Mouse (Mus musculus) cerebellum, adult 11 months (tissue): ENCODE results near the gene Fat3.

ENCODE experiments used
- DNase-seq: peaks from one replicate; pipeline ENCODE4 v3.0.0; 2022

The Fat3 gene

GRCm38 (mm10) chr9:15937837-15938514, 563.1 kb downstream of the Fat3 start:
- DNase-seq: no peak

- DNase-seq: no peak
Observed at GRCm38 (mm10) chr9:15930928-15931443, 570.1 kb downstream of the Fat3 start.

DNA sequence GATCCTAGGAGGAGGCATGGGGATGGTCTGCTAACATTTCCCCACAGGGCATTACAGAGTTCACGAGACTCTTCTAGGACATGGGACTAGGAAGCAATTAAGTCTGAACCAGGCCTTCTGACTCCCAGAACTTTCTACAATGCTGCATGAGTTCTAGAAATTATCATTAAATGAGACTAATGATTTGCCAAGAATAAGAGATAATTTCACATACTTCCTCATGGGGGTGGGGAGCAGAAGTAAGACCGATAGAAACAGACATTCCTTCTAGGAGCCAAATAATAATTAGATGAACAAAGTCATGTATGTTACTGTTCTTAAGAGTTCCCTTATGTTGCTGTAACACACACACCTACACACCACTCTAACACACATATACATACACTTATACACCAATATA, 572.8 kb downstream of the Fat3 start:
- no peak for DNase-seq

DNA sequence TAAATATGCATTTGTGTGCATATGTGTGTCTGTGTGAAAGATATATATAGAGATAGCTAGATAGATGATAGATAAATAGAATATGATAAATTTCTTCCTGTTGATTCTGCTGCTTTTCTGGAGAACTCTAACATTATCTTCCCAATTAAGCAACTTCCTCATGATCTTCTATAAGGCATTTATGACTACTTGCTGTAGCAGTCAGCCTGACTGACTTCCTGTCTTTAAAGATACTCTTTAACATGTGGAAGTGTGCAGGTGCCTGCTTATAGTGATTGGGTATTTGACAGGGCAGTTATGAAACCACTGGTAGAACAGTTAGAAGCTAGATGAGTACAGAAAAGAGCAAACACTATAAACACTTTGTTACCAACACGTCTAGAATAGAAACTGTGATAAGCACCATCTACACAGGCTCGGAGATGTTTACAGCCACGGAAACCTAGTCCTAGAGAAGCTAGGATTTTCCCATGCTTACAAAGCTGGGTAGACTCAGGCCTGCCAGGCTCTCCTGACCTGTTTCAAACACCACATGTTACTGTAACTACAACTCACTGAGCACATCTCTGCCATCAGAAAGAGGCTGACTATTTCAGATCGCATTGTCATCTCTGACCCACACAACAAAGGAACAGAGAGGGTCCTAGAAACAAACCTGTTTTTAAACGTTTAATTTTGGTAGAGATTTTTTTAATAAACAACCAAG, 573.6 kb downstream of the Fat3 start:
- DNase-seq: no peak

- no peak for DNase-seq
Observed at GRCm38 (mm10) chr9:15925237-15925636, 575.8 kb downstream of the Fat3 start.

- DNase-seq: no peak
Observed at GRCm38 (mm10) chr9:15920271-15920670, 580.8 kb downstream of the Fat3 start.

GRCm38 (mm10) chr9:15919373-15920005, 581.6 kb downstream of the Fat3 start:
- no peak for DNase-seq

- DNase-seq: no peak
Observed at GRCm38 (mm10) chr9:15916600-15916999, 584.5 kb downstream of the Fat3 start.

- no peak for DNase-seq
Observed at GRCm38 (mm10) chr9:15912735-15913134, 588.4 kb downstream of the Fat3 start.

DNA sequence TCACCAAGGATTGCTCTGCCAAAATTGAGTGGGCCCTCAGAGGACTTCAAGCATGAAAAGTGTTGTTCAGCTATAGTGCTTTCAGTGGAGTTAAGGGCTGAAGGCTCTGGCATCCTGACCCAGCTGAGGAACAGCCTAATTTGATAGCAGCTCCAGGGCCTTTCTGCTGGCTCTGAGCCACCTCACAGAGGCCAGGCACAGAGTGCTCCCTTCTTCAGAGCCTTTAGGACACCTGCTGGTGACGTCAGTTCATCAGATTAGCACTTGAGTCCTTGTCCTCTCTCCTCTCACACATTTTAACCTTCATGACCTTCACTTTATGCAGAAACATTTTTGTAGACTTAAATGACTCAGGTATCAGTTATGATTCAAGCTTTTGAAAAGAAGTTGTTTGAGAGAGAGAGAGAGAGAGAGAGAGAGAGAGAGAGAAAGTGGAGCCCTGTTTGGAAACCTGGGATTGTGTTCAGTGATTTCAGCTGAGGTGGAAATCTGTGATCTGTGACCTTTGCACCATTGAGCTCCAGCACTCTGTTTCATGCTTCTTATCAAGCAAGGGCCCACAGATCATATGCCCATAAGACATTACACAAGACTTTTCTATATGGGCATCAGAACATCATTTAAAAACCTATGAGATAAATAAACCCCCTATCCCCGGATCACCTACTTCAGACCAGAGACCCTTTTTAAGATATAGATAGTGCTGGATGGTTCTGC, 591.5 kb downstream of the Fat3 start:
- no peak for DNase-seq

DNA sequence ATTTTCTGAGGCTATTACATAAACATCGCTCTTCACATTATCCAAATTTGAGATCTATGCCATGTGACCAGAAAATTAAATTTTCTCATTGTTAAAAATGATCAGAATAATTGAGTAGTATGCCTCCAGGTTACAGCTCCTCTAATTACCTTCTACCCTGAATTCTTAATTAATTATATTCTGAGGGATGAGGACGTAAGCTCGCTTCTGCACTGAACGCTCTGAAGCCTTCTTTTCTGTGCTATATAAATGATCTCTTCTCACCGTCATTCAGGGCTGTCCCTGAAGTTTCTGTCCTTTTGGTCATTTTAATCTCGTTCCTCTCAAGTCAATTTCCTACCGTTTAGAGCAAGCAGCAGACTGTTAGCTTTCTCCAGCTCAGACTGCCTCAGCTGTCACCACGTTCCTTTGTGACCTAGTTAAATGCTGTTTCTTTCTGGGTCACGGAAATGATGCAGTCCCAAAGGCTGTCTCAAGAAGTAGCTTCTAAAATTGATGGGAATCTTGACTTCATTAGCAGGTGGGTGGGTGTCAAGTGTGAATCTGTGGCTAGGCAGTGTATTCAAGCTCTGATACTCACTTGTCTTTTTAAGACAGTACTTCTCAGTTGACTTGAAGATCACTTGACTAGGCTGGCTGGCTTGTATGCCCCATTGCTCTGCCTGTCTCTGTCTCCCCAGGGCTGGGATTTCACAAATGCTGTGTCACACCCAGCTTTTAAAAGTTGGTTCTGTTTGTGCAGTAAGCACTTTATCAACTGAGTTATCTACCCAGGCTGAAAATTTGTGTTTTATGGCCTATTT, 596.9 kb downstream of the Fat3 start:
- no peak for DNase-seq

DNA sequence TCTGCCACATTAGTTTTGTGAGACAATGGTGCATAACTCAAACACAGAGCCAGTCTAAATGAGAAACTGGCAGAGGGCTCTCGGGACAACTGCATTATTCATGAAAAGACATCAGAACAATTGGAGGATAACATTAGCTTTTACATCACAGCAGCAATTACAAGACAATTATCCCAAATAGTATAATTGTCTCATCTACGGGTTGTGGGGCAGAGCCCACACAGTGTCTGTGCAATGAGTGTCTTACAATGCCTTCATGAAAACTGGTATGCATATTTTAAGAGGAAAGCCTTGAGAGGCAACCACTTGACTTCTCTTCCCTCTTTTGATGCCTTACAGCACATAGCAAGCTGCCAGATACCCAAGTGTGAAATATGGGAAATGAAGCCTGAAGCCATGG, 603.0 kb downstream of the Fat3 start:
- DNase-seq: no peak

DNA sequence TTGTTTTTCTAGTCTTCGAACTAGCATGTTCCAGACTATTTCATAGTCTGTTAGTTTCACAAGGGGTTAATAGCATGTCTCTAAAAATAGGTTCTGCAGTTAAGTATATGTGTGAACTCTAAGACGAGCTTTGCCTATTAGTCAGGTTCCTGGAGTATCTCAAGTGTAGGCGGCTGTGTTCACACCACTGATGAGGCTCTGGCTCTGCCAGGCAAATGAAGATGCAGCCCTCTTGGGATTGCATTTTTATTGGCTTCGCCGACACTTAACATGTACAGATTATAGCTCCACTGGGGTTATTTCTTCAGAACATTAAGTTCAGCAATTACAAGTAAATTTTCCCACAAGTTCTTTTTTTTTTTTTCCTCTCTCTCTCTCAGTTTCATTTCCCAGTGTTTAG, 614.3 kb downstream of the Fat3 start:
- DNase-seq: no peak

DNA sequence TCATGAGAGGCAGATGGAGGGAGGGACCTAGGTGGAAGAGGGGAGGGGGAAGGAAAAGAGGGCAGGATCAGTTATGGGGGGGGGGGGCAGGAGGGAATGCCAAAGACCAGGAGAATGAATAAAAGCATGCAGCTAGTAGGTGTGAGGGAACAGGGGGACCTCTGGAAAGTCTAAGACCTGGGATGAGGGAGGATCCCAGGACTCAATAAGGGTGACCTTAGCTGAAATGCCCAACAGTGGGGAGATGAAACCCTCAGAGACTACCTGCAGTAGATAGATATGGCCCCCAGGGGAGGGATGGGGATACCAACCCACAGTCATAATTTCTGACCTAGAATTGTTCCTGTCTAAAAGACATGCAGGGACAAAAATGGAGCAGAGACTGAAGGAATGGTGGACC, 620.3 kb downstream of the Fat3 start:
- no peak for DNase-seq

- no peak for DNase-seq
Observed at GRCm38 (mm10) chr9:15880160-15880603, 620.9 kb downstream of the Fat3 start.

DNA sequence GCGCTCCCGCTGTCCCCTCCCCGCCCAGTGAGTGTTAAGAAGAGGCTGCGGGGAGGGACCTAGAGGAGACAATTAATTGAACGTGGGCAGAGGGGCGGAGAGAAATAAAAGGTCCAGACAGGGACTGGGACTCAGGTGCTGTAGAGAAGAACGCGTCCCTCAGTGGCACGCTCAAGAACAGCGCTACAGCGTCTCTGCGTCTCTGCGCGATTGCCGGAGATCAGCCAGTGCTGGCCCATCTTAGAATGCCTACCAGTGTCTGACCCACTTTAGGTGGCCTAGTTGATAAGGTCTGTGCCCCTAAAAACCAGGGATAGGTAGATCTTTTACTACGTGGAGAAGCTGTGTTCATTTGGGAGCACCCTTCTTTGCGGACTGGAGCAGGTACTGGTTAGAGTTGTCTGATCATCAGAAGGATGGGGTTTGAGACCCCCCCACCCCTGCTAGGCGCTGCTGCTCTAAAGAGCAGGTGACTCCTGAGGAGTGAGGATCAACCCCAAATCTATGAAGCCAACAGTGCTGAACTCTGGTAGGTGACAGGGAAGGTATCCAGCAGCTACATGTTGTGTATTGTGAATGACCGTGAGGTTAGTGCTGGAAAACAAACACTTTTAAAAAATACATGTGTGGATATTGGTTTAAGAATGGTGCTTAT, 626.5 kb downstream of the Fat3 start, which contains the start of gene Mtnr1b:
Gene Mtnr1b (minus strand): TSS at position 51 of the 655 bp plus-strand sequence.
- no peak for DNase-seq

DNA sequence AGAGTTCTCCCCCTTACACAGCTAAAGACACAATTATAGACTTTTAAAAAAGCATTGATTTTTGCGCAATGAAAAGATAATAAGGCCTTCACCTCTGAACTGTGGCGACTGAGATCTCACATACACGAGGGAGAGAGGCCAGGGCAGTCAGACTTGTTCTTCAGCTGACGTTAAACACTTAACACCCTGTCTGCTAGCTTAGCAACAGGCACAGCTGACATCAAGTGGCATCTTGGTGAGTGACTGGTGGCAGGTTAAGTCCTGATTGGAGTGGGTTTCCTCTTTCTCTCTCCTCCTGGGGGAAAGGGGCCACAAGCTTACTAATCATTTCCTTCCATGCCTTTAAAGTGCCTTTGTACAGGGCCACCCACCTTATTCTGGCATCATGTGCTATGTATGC, 631.1 kb downstream of the Fat3 start:
- DNase-seq: no peak

GRCm38 (mm10) chr9:15869456-15869855, 631.6 kb downstream of the Fat3 start:
- DNase-seq: no peak

- no peak for DNase-seq
Observed at GRCm38 (mm10) chr9:15866280-15867072, 634.6 kb downstream of the Fat3 start.

DNA sequence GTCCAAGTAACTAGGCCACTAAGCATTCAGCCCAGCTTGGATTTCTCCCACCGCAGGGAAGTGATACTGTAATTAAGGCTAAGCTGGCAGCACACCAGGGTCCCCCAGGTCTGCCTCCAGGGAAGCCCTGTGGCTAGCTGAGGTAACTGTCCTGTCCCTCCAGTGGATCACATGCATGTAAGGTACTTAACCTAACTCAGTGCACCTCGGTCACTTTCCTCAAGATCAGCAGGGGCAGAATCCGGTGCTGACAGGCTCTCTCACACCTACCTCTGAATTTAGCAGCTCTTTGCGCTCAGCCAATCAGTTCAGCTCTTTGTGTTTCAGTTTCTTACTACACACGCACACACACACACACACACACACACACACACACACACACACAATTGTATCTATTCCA, 639.7 kb downstream of the Fat3 start:
- no peak for DNase-seq
